Mouse (Mus musculus) thymus, postnatal 4 days (tissue): ENCODE results near the gene Arhgap10.

Source experiments
- DNase-seq: peaks from one replicate; pipeline ENCODE4 v3.0.0; 2021

Arhgap10 gene

DNA sequence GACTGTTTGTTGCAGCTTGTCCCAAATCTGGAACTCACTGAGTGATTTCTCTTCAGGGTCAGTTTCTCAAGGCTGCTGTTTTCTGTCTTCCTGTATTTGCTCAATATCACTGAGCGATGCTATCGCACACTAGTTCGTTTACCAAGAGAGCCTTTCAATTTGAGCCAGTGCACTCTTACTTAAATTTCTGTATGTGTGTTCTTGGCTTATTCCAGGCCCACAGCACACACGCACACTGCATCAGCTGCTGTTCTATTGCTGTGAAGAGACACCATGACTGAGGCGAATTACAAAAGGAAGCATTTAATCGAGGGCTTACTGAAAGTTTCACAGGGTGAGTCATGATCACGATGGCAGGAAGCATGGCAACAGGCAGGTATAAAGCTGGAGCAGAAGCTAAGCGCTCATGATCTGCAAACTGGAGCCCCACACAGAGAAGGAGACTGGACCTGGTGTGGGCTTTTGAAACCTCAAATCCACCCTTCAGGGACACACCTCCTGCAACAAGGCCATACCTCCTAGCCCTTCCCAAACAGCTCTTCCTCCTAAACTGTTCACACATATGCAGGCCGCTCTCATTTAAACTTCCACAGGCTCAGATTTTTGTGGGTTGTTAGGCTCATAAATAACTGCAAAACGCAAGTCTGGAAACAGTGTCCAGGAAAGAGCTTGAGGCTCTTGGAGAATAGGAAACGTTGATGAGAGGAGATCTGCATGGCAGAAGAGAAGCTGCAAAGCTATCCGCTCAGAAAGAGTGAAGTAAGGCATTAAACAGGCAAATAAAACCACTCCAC, 255.3 kb downstream of the Arhgap10 start:
- DNase-seq = no peak

DNA sequence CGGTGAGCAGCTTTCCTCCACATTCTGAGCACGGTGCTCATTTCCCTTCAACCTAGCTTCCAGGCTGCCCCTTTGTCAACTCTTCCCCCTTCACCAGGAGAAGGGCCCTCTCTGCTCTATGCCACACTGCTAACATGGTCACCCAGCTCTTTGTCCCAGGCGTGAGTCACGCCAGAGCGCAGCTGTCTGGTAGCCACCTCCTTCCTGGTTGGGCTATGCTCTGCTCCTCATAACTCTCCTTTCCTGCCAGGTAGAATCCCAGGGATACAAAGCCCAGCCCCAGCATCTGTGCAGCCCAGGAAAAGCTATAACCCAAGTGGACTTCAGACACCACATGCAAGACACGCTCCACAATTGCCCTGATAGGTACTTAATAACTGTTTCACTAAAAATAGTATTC, 256.5 kb downstream of the Arhgap10 start:
- DNase-seq = no peak

GRCm38 (mm10) chr8:77257085-77257451, 260.7 kb downstream of the Arhgap10 start:
- DNase-seq = no peak

GRCm38 (mm10) chr8:77256450-77257084, 261.2 kb downstream of the Arhgap10 start:
- no peak for DNase-seq

- DNase-seq = no peak
These were observed 263.3 kb downstream of the Arhgap10 start for GRCm38 (mm10) chr8:77254466-77254865.

- no peak for DNase-seq
These were observed 266.6 kb downstream of the Arhgap10 start for GRCm38 (mm10) chr8:77251134-77251533.

GRCm38 (mm10) chr8:77250094-77250493, 267.7 kb downstream of the Arhgap10 start:
- no peak for DNase-seq

GRCm38 (mm10) chr8:77241381-77241780, 276.4 kb downstream of the Arhgap10 start:
- no peak for DNase-seq

GRCm38 (mm10) chr8:77239462-77239861, 278.3 kb downstream of the Arhgap10 start:
- no peak for DNase-seq

GRCm38 (mm10) chr8:77236701-77237100, 281.1 kb downstream of the Arhgap10 start:
- no peak for DNase-seq

- no peak for DNase-seq
These were observed 285.3 kb downstream of the Arhgap10 start for GRCm38 (mm10) chr8:77232411-77232810.

DNA sequence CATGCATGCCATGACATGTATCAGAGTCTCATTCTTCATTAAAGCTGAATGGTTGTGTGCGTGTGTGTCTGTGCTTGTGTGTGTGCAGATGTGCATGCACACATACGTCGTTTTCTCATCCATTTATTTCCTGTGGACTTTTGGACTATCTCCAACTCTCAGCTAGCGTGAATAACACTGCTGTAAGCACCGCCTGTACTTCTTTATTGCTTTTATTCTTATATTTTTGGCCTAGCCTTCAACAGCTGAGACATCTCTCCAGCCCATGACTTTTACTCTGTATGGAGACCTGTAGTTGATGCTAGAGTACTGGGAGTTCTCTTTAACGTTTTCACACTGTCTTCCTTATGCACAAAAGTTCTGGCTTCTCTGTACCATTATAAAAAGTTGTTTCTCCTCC, 285.9 kb downstream of the Arhgap10 start:
- no peak for DNase-seq

GRCm38 (mm10) chr8:77231211-77231610, 286.5 kb downstream of the Arhgap10 start:
- DNase-seq = no peak

DNA sequence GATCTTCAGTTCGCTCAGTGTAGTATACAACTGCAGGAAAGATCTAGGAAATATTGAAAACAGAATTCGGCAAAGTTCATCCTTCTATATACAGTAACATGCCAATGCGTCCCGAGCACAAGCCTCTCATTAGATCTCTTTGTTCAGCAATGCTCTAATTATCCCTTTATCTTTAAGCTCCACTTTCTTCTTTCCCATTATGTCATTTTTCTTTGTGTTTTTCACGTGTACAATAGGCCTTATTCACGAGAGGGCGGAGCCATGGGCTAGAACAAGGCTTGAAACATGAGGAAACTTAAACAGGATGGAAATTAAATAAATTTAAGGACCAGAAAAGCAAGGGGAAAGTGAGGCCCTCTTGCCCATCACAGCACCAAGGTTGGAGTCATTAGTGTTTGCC, 289.1 kb downstream of the Arhgap10 start:
- DNase-seq = no peak

- peak; percentile 64 for DNase-seq
These were observed 290.0 kb downstream of the Arhgap10 start for GRCm38 (mm10) chr8:77227742-77228141.

- peak; percentile 35 for DNase-seq
These were observed 294.6 kb downstream of the Arhgap10 start for GRCm38 (mm10) chr8:77223123-77223522.

DNA sequence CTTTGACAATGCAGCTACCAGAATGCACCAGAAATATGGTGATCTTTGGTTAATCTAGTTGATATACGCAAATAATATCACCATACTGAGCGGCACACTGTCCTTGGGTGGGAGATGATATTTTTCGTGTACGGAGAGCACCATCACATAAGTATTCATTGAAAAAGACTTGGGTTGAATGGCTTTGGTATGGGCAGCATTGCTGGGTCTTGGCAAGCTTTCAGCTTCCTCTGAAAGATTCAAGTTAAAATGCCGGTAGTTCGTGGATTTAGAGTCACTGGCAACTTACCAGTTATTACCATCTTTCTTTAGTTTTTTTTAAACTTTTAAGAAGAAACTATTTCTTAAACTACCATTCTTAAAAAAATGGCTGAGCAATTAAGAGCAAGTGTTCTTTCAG, 302.6 kb downstream of the Arhgap10 start:
- DNase-seq = no peak

- DNase-seq = no peak
These were observed 303.1 kb downstream of the Arhgap10 start for GRCm38 (mm10) chr8:77214665-77215064.

DNA sequence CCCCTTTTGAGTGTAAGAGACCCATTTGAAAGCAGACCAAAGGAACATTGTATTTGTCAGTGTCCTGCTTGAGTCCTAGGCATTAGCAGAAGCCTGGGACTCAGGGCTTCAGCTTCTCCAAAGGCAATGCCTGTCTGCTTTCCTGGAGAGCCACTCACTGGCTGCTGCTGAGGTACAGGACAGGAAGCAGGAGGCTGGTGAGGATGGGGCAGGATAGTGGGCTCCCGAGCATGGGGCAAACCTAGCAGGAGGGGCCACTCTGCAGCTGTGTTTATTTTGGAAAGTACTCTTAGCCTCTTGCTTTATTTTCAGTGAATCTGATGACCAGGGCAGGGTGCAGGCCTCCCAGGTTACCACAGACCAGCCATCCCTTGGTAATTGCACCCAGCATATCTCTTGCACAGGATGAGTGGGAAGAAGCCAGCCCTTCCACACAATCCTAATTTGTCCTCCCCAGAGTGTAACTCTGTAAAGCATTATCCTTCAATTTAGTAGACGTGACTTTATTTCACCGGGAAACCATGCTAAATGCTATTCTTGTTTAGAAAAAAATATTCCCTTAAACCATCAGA, 303.8 kb downstream of the Arhgap10 start:
- no peak for DNase-seq

DNA sequence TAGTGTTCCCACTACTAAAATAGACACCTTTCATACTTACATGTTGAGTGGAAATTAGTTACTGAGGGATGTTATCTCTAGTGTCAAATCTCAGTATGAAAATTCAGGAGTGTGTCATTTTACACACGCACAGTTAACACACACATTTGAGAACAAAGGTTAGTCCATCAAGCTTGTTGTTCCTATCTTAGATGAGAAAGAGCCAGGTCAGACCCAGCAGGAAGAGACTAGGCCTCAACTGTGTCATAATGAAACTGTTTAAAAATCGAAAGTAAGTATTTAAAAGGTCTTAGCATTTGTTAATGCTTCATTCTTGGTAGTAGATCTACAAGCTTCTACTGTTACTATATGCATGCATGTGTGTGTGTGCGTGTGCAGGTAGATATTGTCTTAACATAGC, 308.5 kb downstream of the Arhgap10 start:
- DNase-seq = no peak
